Mouse (Mus musculus) brain, embryonic 14.5 days (tissue): ENCODE measurements around the gene Rasgef1a.

Experiments
- CTCF ChIP-seq: fragments of 200-500 bp; IDR thresholded peaks from 2 replicates; pipeline ENCODE4 v1.5.1; 2012; ENCODE audit warnings: inconsistent platforms, mild to moderate bottlenecking, moderate library complexity, borderline replicate concordance; ENCODE audit not compliant: insufficient read depth, insufficient read length; ENCODE audit errors: extremely low read depth
- POLR2A ChIP-seq: fragments of 200-500 bp; IDR thresholded peaks from 2 replicates; pipeline ENCODE4 v1.6.1; 2012; ENCODE audit warnings: mild to moderate bottlenecking, inconsistent platforms, borderline replicate concordance; ENCODE audit not compliant: poor library complexity, insufficient read depth, insufficient read length, severe bottlenecking; ENCODE audit errors: extremely low read depth

- TF ChIP-seq POLR2A (no peak), CTCF (no peak)
Measured at GRCm38 (mm10) chr6:118126577-118126976, 115.3 kb downstream of the Rasgef1a start.
